Mouse (Mus musculus) bone marrow, adult 2 months (tissue): Measurements from ENCODE around the gene Pard6a.

ENCODE experiments used
- CTCF ChIP-seq: fragments of 200-500 bp; IDR thresholded peaks from 2 replicates; pipeline ENCODE4 v1.5.1; 2011; ENCODE audit warnings: low read length, control low read depth; ENCODE audit not compliant: control insufficient read depth, insufficient read depth
- POLR2A ChIP-seq: fragments of 200-500 bp; IDR thresholded peaks from 2 replicates; pipeline ENCODE4 v1.6.1; 2011; ENCODE audit warnings: low read depth, mild to moderate bottlenecking, control low read depth, low read length, borderline replicate concordance; ENCODE audit not compliant: control insufficient read depth

DNA sequence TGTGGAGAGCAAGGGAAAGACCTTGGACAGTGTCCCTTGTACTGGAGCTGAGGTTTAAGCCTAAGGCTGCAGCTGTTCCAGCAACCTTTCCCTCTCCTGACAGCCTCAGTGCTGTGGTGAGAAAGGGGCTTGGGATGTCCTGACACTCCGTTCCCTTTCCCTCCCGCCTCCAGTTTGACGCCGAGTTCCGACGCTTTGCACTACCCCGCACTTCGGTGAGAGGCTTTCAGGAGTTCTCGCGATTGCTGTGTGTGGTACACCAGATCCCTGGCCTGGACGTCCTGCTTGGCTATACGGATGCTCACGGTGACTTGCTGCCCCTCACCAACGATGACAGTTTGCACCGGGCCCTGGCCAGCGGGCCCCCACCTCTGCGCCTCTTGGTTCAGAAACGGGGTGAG lies 1.1 kb downstream of the Pard6a start:
- TF ChIP-seq CTCF (no peak), POLR2A (no peak)
